Mouse (Mus musculus) liver, embryonic 14.5 days (tissue): ENCODE measurements around the gene Rnf150. TPM values are rescaled to one million over a fixed set of nuclear protein-coding genes. Genes with fewer than 3 reads are reported as not detected.

Source experiments
- ATAC-seq: fragments of 200-750 bp; cut with Nextera tagmentation; 2 replicates; pipeline ENCODE4 v1.8.0; 2017; ENCODE audit warnings: moderate number of reproducible peaks, mild to moderate bottlenecking, moderate library complexity; ENCODE audit not compliant: insufficient read depth
- DNase-seq, 3 experiments: peaks; one replicate each; pipeline ENCODE4 v3.0.0-alpha.2; 2012 to 2013; ENCODE audit warnings: low read depth in 3 of 3, low spot score in 3 of 3
- H3K27ac ChIP-seq: fragments of 300-500 bp; sonication (generic); 2 replicates; pipeline ENCODE4 v1.5.1; 2014; ENCODE audit warnings: moderate library complexity, mild to moderate bottlenecking, control low read depth, inconsistent platforms
- H3K27me3 ChIP-seq: fragments of 300-500 bp; sonication (generic); 2 replicates; pipeline ENCODE4 v1.6.1; 2014; ENCODE audit warnings: mild to moderate bottlenecking, low read length, moderate library complexity; ENCODE audit not compliant: control insufficient read depth, insufficient read depth
- H3K36me3 ChIP-seq: fragments of 300-500 bp; sonication (generic); replicated peaks from 2 replicates; pipeline ENCODE4 v1.6.1; 2014; ENCODE audit warnings: low read depth; ENCODE audit not compliant: control insufficient read depth, insufficient read depth
- H3K4me1 ChIP-seq, 2 experiments: fragments of 200-500 bp in 1 of 2; fragments of 300-500 bp in 1 of 2; sonication (generic) in 1 of 2; replicated peaks; 2 replicates each; pipeline ENCODE4 v1.6.1; 2012 to 2014; ENCODE audit warnings: antibody characterized with exemption in 1 of 2, inconsistent platforms in 1 of 2, low read length in 1 of 2; ENCODE audit not compliant: control insufficient read depth in 2 of 2, insufficient read depth in 2 of 2
- H3K4me2 ChIP-seq: fragments of 300-500 bp; sonication (generic); 2 replicates; pipeline ENCODE4 v1.6.1; 2014; ENCODE audit warnings: low read depth, mild to moderate bottlenecking, control low read depth, moderate library complexity
- H3K4me3 ChIP-seq, 2 experiments: fragments of 200-500 bp in 1 of 2; fragments of 300-500 bp in 1 of 2; sonication (generic) in 1 of 2; 2 replicates each; pipeline ENCODE4 v1.5.1; 2012 to 2014; ENCODE audit warnings: low read depth in 2 of 2, low read length in 2 of 2, mild to moderate bottlenecking in 2 of 2, control low read depth in 1 of 2, inconsistent platforms in 1 of 2, moderate library complexity in 1 of 2; ENCODE audit not compliant: insufficient read depth in 1 of 2
- H3K9ac ChIP-seq: fragments of 300-500 bp; sonication (generic); replicated peaks from 2 replicates; pipeline ENCODE4 v1.6.1; 2014; ENCODE audit warnings: mild to moderate bottlenecking, control low read depth, moderate library complexity
- H3K9me3 ChIP-seq: fragments of 300-500 bp; sonication (generic); 2 replicates; pipeline ENCODE4 v1.6.1; 2016; ENCODE audit warnings: low read length, mixed read lengths; ENCODE audit not compliant: control insufficient read depth
- CTCF ChIP-seq: IDR thresholded peaks from 2 replicates; pipeline ENCODE4 v1.5.1; 2016; ENCODE audit warnings: antibody characterized with exemption, low read depth, control low read depth
- EP300 ChIP-seq: IDR thresholded peaks from 2 replicates; pipeline ENCODE4 v1.6.1; 2016; ENCODE audit warnings: antibody characterized with exemption, low read depth
- WGBS: fragments of 180-500 bp; shearing (Covaris S2); extraction: QIAGEN DNeasy Blood & Tissue Kit; methylation state at CpG from one replicate; pipeline ENCODE4 v1.1.7; 2014; ENCODE audit not compliant: insufficient replicate concordance; 5-methylcytosine and 5-hydroxymethylcytosine counted together
- polyA plus RNA-seq, 2 experiments: library from polyadenylated mRNA; depleted of rRNA in 1 of 2; stranded (reverse) in 1 of 2; unstranded in 1 of 2; fragments of >200 nt; fragmentation: Nextera tagmentation in 1 of 2; extraction: Ambion mirVana in 1 of 2; gene quantifications; 2 replicates each; pipeline versions ENCODE4 v1.2.1 to v1.2.3; 2012 to 2014

Rnf150 gene
- polyA plus RNA-seq, 2 experiments, result 0.17 to 0.19 TPM

DNA sequence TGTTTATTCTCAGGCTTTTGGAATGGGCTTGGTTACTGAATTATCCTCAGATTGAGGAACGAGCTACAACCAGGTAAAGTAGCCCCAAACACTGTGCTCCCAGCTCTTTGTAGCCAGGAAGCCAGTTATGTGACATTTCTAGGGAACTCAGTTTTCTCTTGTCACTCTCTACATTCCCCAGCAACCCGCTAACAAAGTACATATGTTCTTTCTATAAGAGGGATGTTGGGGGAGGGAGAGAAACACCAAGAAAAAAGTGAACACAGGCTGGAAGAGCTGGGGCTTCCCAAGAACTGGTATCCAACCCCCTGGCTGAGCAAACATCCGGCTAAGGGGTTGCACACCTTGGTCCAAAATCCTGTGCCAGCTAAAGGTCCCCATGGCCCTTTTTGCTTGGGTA lies 82.7 kb downstream of the Rnf150 start:
- H3K9me3 ChIP-seq, result no peaks in the 10 kb centered on the region
- DNase-seq (no peak), ATAC-seq (no peak)
- WGBS, result 47% methylated on average over 3 of the region's 3 CpGs
- H3K27me3 ChIP-seq, result no peaks in the 10 kb centered on the region
- H3K4me3 ChIP-seq, result no peak overlapping the region
- H3K4me2 ChIP-seq, result no peak overlapping the region
- no peaks in the 10 kb centered on the region for H3K36me3 ChIP-seq
- TF ChIP-seq CTCF (no peak), EP300 (no peak)
- no peaks in the 10 kb centered on the region for H3K4me1 ChIP-seq
- H3K9ac ChIP-seq, result no peak overlapping the region
- no peak overlapping the region for H3K27ac ChIP-seq

DNA sequence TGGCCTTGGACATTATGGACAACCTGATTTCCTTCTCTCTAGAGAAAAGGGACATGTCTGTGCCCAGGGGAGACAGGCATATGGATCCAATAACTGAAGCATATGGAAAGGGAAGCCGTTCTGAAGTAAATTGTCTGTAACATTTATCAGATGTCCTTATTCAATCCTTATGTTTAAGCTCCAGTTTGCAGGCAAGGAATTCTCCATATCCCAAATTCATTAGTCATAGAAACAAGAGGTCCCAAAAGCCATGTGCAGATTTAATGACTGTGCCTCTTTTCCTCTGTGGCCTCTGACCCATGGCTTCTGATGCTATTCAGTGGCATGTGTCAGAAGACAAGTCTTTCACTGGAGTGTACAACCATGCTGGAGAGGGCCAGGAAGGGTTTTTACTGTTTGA lies 83.5 kb downstream of the Rnf150 start:
- H3K4me2 ChIP-seq, result no peak overlapping the region
- H3K9ac ChIP-seq, result no peak overlapping the region
- no peaks in the 10 kb centered on the region for H3K27me3 ChIP-seq
- no peaks in the 10 kb centered on the region for H3K4me1 ChIP-seq
- WGBS, result 50% methylated on average over 1 of the region's 1 CpGs
- no peak for ATAC-seq
- no peaks in the 10 kb centered on the region for H3K9me3 ChIP-seq
- TF ChIP-seq CTCF (no peak), EP300 (no peak)
- H3K27ac ChIP-seq, result no peak overlapping the region
- no peaks in the 10 kb centered on the region for H3K36me3 ChIP-seq
- no peak for DNase-seq
- no peak overlapping the region for H3K4me3 ChIP-seq

- ATAC-seq (no peak), DNase-seq (no peak)
- no peak overlapping the region for H3K27ac ChIP-seq
- H3K4me2 ChIP-seq, result no peak overlapping the region
- 64% methylated on average over 7 of the region's 7 CpGs for WGBS
- H3K9me3 ChIP-seq, result no peaks in the 10 kb centered on the region
- no peaks in the 10 kb centered on the region for H3K4me1 ChIP-seq
- no peak overlapping the region for H3K4me3 ChIP-seq
- no peak overlapping the region for H3K9ac ChIP-seq
- no peaks in the 10 kb centered on the region for H3K27me3 ChIP-seq
- TF ChIP-seq CTCF (no peak), EP300 (no peak)
- no peaks in the 10 kb centered on the region for H3K36me3 ChIP-seq
These were observed 92.1 kb downstream of the Rnf150 start for GRCm38 (mm10) chr8:82955162-82955754.

GRCm38 (mm10) chr8:82959491-82959890 lies 96.3 kb downstream of the Rnf150 start:
- ATAC-seq (no peak), DNase-seq (no peak)
- 71% methylated on average over 3 of the region's 3 CpGs for WGBS
- no peak for TF ChIP-seq EP300
- TF ChIP-seq CTCF, result no peak
- no peaks in the 10 kb centered on the region for H3K4me1 ChIP-seq
- H3K27me3 ChIP-seq, result no peaks in the 10 kb centered on the region
- H3K9me3 ChIP-seq, result no peaks in the 10 kb centered on the region
- H3K4me2 ChIP-seq, result no peak overlapping the region
- no peak overlapping the region for H3K9ac ChIP-seq
- H3K36me3 ChIP-seq, result no peaks in the 10 kb centered on the region
- H3K4me3 ChIP-seq, result no peak overlapping the region
- no peak overlapping the region for H3K27ac ChIP-seq

DNA sequence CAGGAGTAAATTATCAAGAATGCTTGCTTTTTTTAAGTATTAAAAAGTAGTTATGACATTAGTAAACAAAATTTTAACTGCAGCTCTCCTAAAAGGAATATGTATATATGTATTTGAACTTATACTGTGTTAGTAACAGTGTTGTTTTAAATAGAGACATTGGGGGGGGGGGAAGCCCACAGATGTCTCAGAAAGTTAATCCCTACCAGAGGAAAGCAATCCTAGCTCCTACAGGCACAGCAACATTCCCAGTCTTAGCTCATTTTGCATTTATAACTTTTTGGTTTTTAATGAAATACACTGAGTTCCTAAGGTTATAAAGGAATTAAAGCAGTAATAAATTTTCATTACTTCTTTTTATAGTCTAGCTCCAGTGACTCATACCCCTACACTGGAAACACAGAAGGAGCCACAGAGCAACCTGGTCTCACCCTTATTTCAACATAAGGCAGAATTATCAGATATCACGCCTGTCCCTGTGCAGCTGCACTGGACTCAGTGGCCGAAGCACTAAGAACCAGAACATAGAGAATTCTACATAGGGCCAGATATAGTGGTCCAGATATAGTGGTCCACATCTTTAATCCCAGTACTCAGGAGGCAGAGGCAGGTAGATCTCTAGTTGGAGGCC lies 96.9 kb downstream of the Rnf150 start:
- Histone ChIP-seq H3K9ac (no peak overlapping the region), H3K9me3 (no peaks in the 10 kb centered on the region), H3K27ac (no peak overlapping the region), H3K36me3 (no peaks in the 10 kb centered on the region), H3K4me2 (no peak overlapping the region), H3K4me1 (no peaks in the 10 kb centered on the region), H3K27me3 (no peaks in the 10 kb centered on the region), H3K4me3 (no peak overlapping the region)
- whole genome bisulfite sequencing, result 65% methylated on average over 2 of the region's 2 CpGs
- TF ChIP-seq EP300 (no peak), CTCF (no peak)
- no peak for DNase-seq
- no peak for ATAC-seq
